Mouse (Mus musculus) liver, adult 2 months (tissue): ENCODE measurements around the gene Ptprm.

Experiments
- CTCF ChIP-seq: fragments of 200-500 bp; IDR thresholded peaks from 2 replicates; pipeline ENCODE4 v1.5.1; 2011; ENCODE audit warnings: low read depth, low read length, control low read depth
- POLR2A ChIP-seq: fragments of 200-500 bp; IDR thresholded peaks from 2 replicates; pipeline ENCODE4 v1.6.1; 2011; ENCODE audit warnings: low read length, control low read depth; ENCODE audit not compliant: insufficient read depth; ENCODE audit errors: extremely low read depth

DNA sequence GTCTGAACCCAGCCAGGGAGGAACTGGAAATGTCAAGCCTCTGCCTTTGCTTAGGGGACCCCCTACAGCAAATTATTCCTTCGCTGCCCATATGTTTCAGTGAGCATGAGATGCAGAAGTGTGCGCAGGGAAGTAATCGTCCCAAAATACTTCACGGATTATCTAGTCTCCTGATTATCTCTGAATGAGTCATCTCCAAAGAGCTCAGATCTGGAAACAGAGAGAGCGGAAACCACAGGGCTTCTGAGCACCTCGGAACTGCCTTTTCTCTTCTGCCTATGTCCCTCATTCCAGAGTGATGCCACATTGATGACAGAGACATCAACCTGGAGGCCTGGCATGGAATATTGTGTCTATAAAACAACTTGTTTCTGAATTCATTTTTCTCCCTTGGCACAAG, 11.3 kb downstream of the Ptprm start:
- TF ChIP-seq CTCF (no peak), POLR2A (no peak)
